Mouse (Mus musculus): ENCODE measurements around the gene Gpa33. TPM values are rescaled to one million over a fixed set of nuclear protein-coding genes. Genes with fewer than 3 reads are reported as not detected.
A peak's percentile ranks its signal among the peaks of the same experiment; 100 is the strongest.
"Not testable (repeated sequence)": the region's sequence is repeated elsewhere in the genome, so short reads cannot be mapped to it uniquely, and the experiment has no call there.

The Gpa33 gene
- polyA plus RNA-seq, 1 experiment, result 49.6 TPM

GRCm38 (mm10) chr1:166137244-166137938 is 7.4 kb downstream of the Gpa33 start:
- H3K36me3 ChIP-seq (ENCODE audit: control insufficient read depth, insufficient read depth, low read length, poor library complexity, severe bottlenecking), result no peaks in the 10 kb centered on the region
- H3K9ac ChIP-seq (ENCODE audit: low read depth, poor library complexity, severe bottlenecking), result peak overlapping the region; percentile 33
- H3K27me3 ChIP-seq (ENCODE audit: control insufficient read depth, insufficient read depth, low read length, poor library complexity, severe bottlenecking), result no peaks in the 10 kb centered on the region
- H3K4me3 ChIP-seq (ENCODE audit: low read depth, low read length), result peak overlapping the region; percentile 13; the same call in 1 of the 2 replicates
- TF ChIP-seq CTCF (IDR thresholded peaks at IDR 0.05; ENCODE audit: low read depth, low read length) (no peak), POLR2A (IDR thresholded peaks at IDR 0.05; ENCODE audit: insufficient read depth, low read length) (no peak), EP300 (IDR thresholded peaks at IDR 0.05; ENCODE audit: insufficient read depth, low read depth, low read length) (no peak)
- peaks cover 16% of the 10 kb centered on the region for H3K4me1 ChIP-seq (ENCODE audit: control insufficient read depth, insufficient read depth, low read length)
- no peaks in the 10 kb centered on the region for H3K9me3 ChIP-seq (replicated peaks; ENCODE audit: control insufficient read depth, insufficient read depth, low read length, poor library complexity, severe bottlenecking)
- peak overlapping the region; percentile 47 for H3K27ac ChIP-seq (ENCODE audit: insufficient read depth, low read length)

GRCm38 (mm10) chr1:166138136-166138535 is 8.1 kb downstream of the Gpa33 start:
- peak overlapping the region; percentile 47 for H3K27ac ChIP-seq (ENCODE audit: insufficient read depth, low read length)
- H3K9me3 ChIP-seq (replicated peaks; ENCODE audit: control insufficient read depth, insufficient read depth, low read length, poor library complexity, severe bottlenecking), result no peaks in the 10 kb centered on the region

GRCm38 (mm10) chr1:166139113-166139512 is 9.1 kb downstream of the Gpa33 start:
- Histone ChIP-seq H3K4me1 (ENCODE audit: control insufficient read depth, insufficient read depth, low read length) (peaks cover 14% of the 10 kb centered on the region), H3K9me3 (replicated peaks; ENCODE audit: control insufficient read depth, insufficient read depth, low read length, poor library complexity, severe bottlenecking) (peaks cover 8% of the 10 kb centered on the region)

More at GRCm38 (mm10) chr1:166138136-166138535, 8.1 kb downstream of the Gpa33 start:
- TF ChIP-seq POLR2A (IDR thresholded peaks at IDR 0.05; ENCODE audit: insufficient read depth, low read length) (no peak), CTCF (IDR thresholded peaks at IDR 0.05; ENCODE audit: low read depth, low read length) (no peak), EP300 (IDR thresholded peaks at IDR 0.05; ENCODE audit: insufficient read depth, low read depth, low read length) (no peak)
- Histone ChIP-seq H3K4me1 (ENCODE audit: control insufficient read depth, insufficient read depth, low read length) (peaks cover 14% of the 10 kb centered on the region), H3K4me3 (ENCODE audit: low read depth, low read length) (peak overlapping the region; percentile 3; the same call in 1 of the 2 replicates), H3K36me3 (ENCODE audit: control insufficient read depth, insufficient read depth, low read length, poor library complexity, severe bottlenecking) (no peaks in the 10 kb centered on the region), H3K9ac (ENCODE audit: low read depth, poor library complexity, severe bottlenecking) (peak overlapping the region; percentile 33), H3K27me3 (ENCODE audit: control insufficient read depth, insufficient read depth, low read length, poor library complexity, severe bottlenecking) (no peaks in the 10 kb centered on the region)

GRCm38 (mm10) chr1:166139620-166140184 is 9.7 kb downstream of the Gpa33 start:
- no peak overlapping the region for H3K4me3 ChIP-seq (ENCODE audit: low read depth, low read length)
- H3K9ac ChIP-seq (ENCODE audit: low read depth, poor library complexity, severe bottlenecking), result no peak overlapping the region
- H3K9me3 ChIP-seq (replicated peaks; ENCODE audit: control insufficient read depth, insufficient read depth, low read length, poor library complexity, severe bottlenecking), result peaks cover 14% of the 10 kb centered on the region
- H3K4me1 ChIP-seq (ENCODE audit: control insufficient read depth, insufficient read depth, low read length), result peaks cover 14% of the 10 kb centered on the region
- no peaks in the 10 kb centered on the region for H3K27me3 ChIP-seq (ENCODE audit: control insufficient read depth, insufficient read depth, low read length, poor library complexity, severe bottlenecking)
- peaks cover 13% of the 10 kb centered on the region for H3K36me3 ChIP-seq (ENCODE audit: control insufficient read depth, insufficient read depth, low read length, poor library complexity, severe bottlenecking)
- no peak for TF ChIP-seq POLR2A (IDR thresholded peaks at IDR 0.05; ENCODE audit: insufficient read depth, low read length)
- TF ChIP-seq EP300 (IDR thresholded peaks at IDR 0.05; ENCODE audit: insufficient read depth, low read depth, low read length), result peak; percentile 22; the same call in 1 of the 2 replicates
- H3K27ac ChIP-seq (ENCODE audit: insufficient read depth, low read length), result peak overlapping the region; percentile 49

More at GRCm38 (mm10) chr1:166139113-166139512, 9.1 kb downstream of the Gpa33 start:
- H3K27ac ChIP-seq (ENCODE audit: insufficient read depth, low read length), result 0 out of 2 replicates have a peak overlapping the region, but pooled peaks have one; percentile 47
- H3K27me3 ChIP-seq (ENCODE audit: control insufficient read depth, insufficient read depth, low read length, poor library complexity, severe bottlenecking), result no peaks in the 10 kb centered on the region
- TF ChIP-seq EP300 (IDR thresholded peaks at IDR 0.05; ENCODE audit: insufficient read depth, low read depth, low read length) (no peak), POLR2A (IDR thresholded peaks at IDR 0.05; ENCODE audit: insufficient read depth, low read length) (no peak), CTCF (IDR thresholded peaks at IDR 0.05; ENCODE audit: low read depth, low read length) (no peak)
- no peak overlapping the region for H3K4me3 ChIP-seq (ENCODE audit: low read depth, low read length)
- peaks cover 7% of the 10 kb centered on the region for H3K36me3 ChIP-seq (ENCODE audit: control insufficient read depth, insufficient read depth, low read length, poor library complexity, severe bottlenecking)
- no peak overlapping the region for H3K9ac ChIP-seq (ENCODE audit: low read depth, poor library complexity, severe bottlenecking)

- peaks cover 14% of the 10 kb centered on the region for H3K4me1 ChIP-seq (ENCODE audit: control insufficient read depth, insufficient read depth, low read length)
Observed at GRCm38 (mm10) chr1:166141868-166142267, 11.8 kb downstream of the Gpa33 start.

GRCm38 (mm10) chr1:166142369-166142768 is 12.3 kb downstream of the Gpa33 start:
- H3K4me1 ChIP-seq (ENCODE audit: control insufficient read depth, insufficient read depth, low read length), result peaks cover 13% of the 10 kb centered on the region
- H3K9me3 ChIP-seq (replicated peaks; ENCODE audit: control insufficient read depth, insufficient read depth, low read length, poor library complexity, severe bottlenecking), result peaks cover 18% of the 10 kb centered on the region
- H3K27me3 ChIP-seq (ENCODE audit: control insufficient read depth, insufficient read depth, low read length, poor library complexity, severe bottlenecking), result no peaks in the 10 kb centered on the region
- peak overlapping the region; percentile 95 for H3K27ac ChIP-seq (ENCODE audit: insufficient read depth, low read length)
- H3K4me3 ChIP-seq (ENCODE audit: low read depth, low read length), result no peak overlapping the region
- peak overlapping the region; percentile 42; the same call in 1 of the 2 replicates for H3K9ac ChIP-seq (ENCODE audit: low read depth, poor library complexity, severe bottlenecking)
- peaks cover 21% of the 10 kb centered on the region for H3K36me3 ChIP-seq (ENCODE audit: control insufficient read depth, insufficient read depth, low read length, poor library complexity, severe bottlenecking)
- TF ChIP-seq EP300 (IDR thresholded peaks at IDR 0.05; ENCODE audit: insufficient read depth, low read depth, low read length), result 0 out of 2 replicates have a peak, but pooled peaks have one; percentile 17
- no peak for TF ChIP-seq POLR2A (IDR thresholded peaks at IDR 0.05; ENCODE audit: insufficient read depth, low read length)

More at GRCm38 (mm10) chr1:166141868-166142267, 11.8 kb downstream of the Gpa33 start:
- H3K9ac ChIP-seq (ENCODE audit: low read depth, poor library complexity, severe bottlenecking), result peak overlapping the region; percentile 42; the same call in 1 of the 2 replicates
- H3K36me3 ChIP-seq (ENCODE audit: control insufficient read depth, insufficient read depth, low read length, poor library complexity, severe bottlenecking), result peaks cover 21% of the 10 kb centered on the region
- peak overlapping the region; percentile 95 for H3K27ac ChIP-seq (ENCODE audit: insufficient read depth, low read length)
- H3K27me3 ChIP-seq (ENCODE audit: control insufficient read depth, insufficient read depth, low read length, poor library complexity, severe bottlenecking); H3K4me3 ChIP-seq (ENCODE audit: low read depth, low read length): not testable (repeated sequence)
- H3K9me3 ChIP-seq (replicated peaks; ENCODE audit: control insufficient read depth, insufficient read depth, low read length, poor library complexity, severe bottlenecking), result peaks cover 18% of the 10 kb centered on the region

All from ES-Bruce4 (cell line).